Mouse (Mus musculus) midbrain, embryonic 10.5 days (tissue): ENCODE measurements at regions not wholly inside any gene's neighbourhood (a gene's known extent, or its start where the extent isn't known, plus 50 kb on each side); places are given as distances from the start of the nearest gene placed in this dataset.

Source experiments
- DNase-seq: peaks from one replicate; pipeline ENCODE4 v3.0.0-alpha.2; 2017; ENCODE audit warnings: low spot score
- H3K27ac ChIP-seq: fragments of 300-500 bp; sonication (generic); replicated peaks from 2 replicates; pipeline ENCODE4 v1.5.1; 2016; ENCODE audit warnings: mild to moderate bottlenecking
- H3K27me3 ChIP-seq: fragments of 300-500 bp; sonication (generic); 2 replicates; pipeline ENCODE4 v1.6.1; 2016; ENCODE audit warnings: low read depth, mild to moderate bottlenecking; ENCODE audit not compliant: poor library complexity, severe bottlenecking
- H3K36me3 ChIP-seq: fragments of 300-500 bp; sonication (generic); 2 replicates; pipeline ENCODE4 v1.6.1; 2016; ENCODE audit warnings: mild to moderate bottlenecking, moderate library complexity
- H3K4me1 ChIP-seq: fragments of 300-500 bp; sonication (generic); 2 replicates; pipeline ENCODE4 v1.6.1; 2016
- H3K4me3 ChIP-seq: fragments of 300-500 bp; sonication (generic); 2 replicates; pipeline ENCODE4 v1.5.1; 2016; ENCODE audit warnings: mild to moderate bottlenecking, moderate library complexity
- H3K9me3 ChIP-seq: fragments of 300-500 bp; sonication (generic); replicated peaks from 2 replicates; pipeline ENCODE4 v1.6.1; 2016; ENCODE audit warnings: mild to moderate bottlenecking
- WGBS: fragments of 180-500 bp; shearing (Covaris S2); methylation state at CpG from one replicate; pipeline ENCODE4 v1.1.7; 2016; 5-methylcytosine and 5-hydroxymethylcytosine counted together

- Histone ChIP-seq H3K36me3 (no peaks in the 10 kb centered on the region), H3K27me3 (no peaks in the 10 kb centered on the region), H3K27ac (no peak overlapping the region), H3K4me1 (no peaks in the 10 kb centered on the region), H3K9me3 (no peaks in the 10 kb centered on the region), H3K4me3 (no peak overlapping the region)
- no peak for DNase-seq
- 89% methylated on average over 8 of the region's 8 CpGs for WGBS
These were observed 50.5 kb upstream of the Ednra start for GRCm38 (mm10) chr8:77774551-77775335.

- Histone ChIP-seq H3K36me3 (no peaks in the 10 kb centered on the region), H3K4me3 (no peak overlapping the region), H3K4me1 (no peaks in the 10 kb centered on the region), H3K9me3 (no peaks in the 10 kb centered on the region), H3K27me3 (no peaks in the 10 kb centered on the region), H3K27ac (no peak overlapping the region)
- WGBS = 85% methylated on average over 3 of the region's 3 CpGs
- DNase-seq = no peak
These were observed 51.3 kb upstream of the Ednra start for GRCm38 (mm10) chr8:77775526-77775925.

- H3K36me3 ChIP-seq = no peaks in the 10 kb centered on the region
- H3K4me1 ChIP-seq = no peaks in the 10 kb centered on the region
- no peaks in the 10 kb centered on the region for H3K27me3 ChIP-seq
- no peak for DNase-seq
- H3K4me3 ChIP-seq = no peak overlapping the region
- H3K9me3 ChIP-seq = no peaks in the 10 kb centered on the region
- WGBS = 86% methylated on average over 5 of the region's 5 CpGs
- H3K27ac ChIP-seq = no peak overlapping the region
These were observed 53.3 kb upstream of the Ednra start for GRCm38 (mm10) chr8:77777597-77777996.

- H3K9me3 ChIP-seq = no peaks in the 10 kb centered on the region
- DNase-seq = no peak
- H3K27ac ChIP-seq = no peak overlapping the region
- no peaks in the 10 kb centered on the region for H3K4me1 ChIP-seq
- no peaks in the 10 kb centered on the region for H3K27me3 ChIP-seq
- H3K36me3 ChIP-seq = no peaks in the 10 kb centered on the region
- WGBS = 91% methylated on average over 4 of the region's 4 CpGs
- H3K4me3 ChIP-seq = no peak overlapping the region
These were observed 61.5 kb upstream of the Ednra start for GRCm38 (mm10) chr8:77785676-77786255.

- no peak for DNase-seq
- Histone ChIP-seq H3K4me1 (no peaks in the 10 kb centered on the region), H3K36me3 (no peaks in the 10 kb centered on the region), H3K27me3 (no peaks in the 10 kb centered on the region), H3K9me3 (no peaks in the 10 kb centered on the region), H3K27ac (no peak overlapping the region), H3K4me3 (no peak overlapping the region)
- 80% methylated on average over 1 of the region's 1 CpGs for WGBS
These were observed 70.6 kb upstream of the Ednra start for GRCm38 (mm10) chr8:77794911-77795310.

- H3K27ac ChIP-seq = no peak overlapping the region
- no peaks in the 10 kb centered on the region for H3K36me3 ChIP-seq
- peaks cover 3% of the 10 kb centered on the region; the same call in 1 of the 2 replicates for H3K4me1 ChIP-seq
- no peaks in the 10 kb centered on the region for H3K9me3 ChIP-seq
- WGBS = 76% methylated on average over 9 of the region's 9 CpGs
- DNase-seq = no peak
- no peaks in the 10 kb centered on the region for H3K27me3 ChIP-seq
- H3K4me3 ChIP-seq = no peak overlapping the region
These were observed 79.1 kb upstream of the Ednra start for GRCm38 (mm10) chr8:77803147-77803903.

GRCm38 (mm10) chr8:77804536-77804935 lies 80.3 kb upstream of the Ednra start:
- no peak for DNase-seq
- no peaks in the 10 kb centered on the region for H3K9me3 ChIP-seq
- 94% methylated on average over 6 of the region's 6 CpGs for WGBS
- no peak overlapping the region for H3K27ac ChIP-seq
- H3K36me3 ChIP-seq = no peaks in the 10 kb centered on the region
- H3K4me3 ChIP-seq = no peak overlapping the region
- H3K27me3 ChIP-seq = no peaks in the 10 kb centered on the region
- H3K4me1 ChIP-seq = peaks cover 3% of the 10 kb centered on the region; the same call in 1 of the 2 replicates

GRCm38 (mm10) chr8:77804956-77805355 lies 80.7 kb upstream of the Ednra start:
- Histone ChIP-seq H3K9me3 (no peaks in the 10 kb centered on the region), H3K27me3 (no peaks in the 10 kb centered on the region), H3K4me3 (no peak overlapping the region), H3K4me1 (peaks cover 3% of the 10 kb centered on the region; the same call in 1 of the 2 replicates), H3K27ac (no peak overlapping the region), H3K36me3 (no peaks in the 10 kb centered on the region)
- 81% methylated on average over 4 of the region's 4 CpGs for WGBS
- DNase-seq = no peak

- H3K9me3 ChIP-seq = no peaks in the 10 kb centered on the region
- no peak overlapping the region for H3K4me3 ChIP-seq
- DNase-seq = no peak
- no peaks in the 10 kb centered on the region for H3K27me3 ChIP-seq
- no peak overlapping the region for H3K27ac ChIP-seq
- peaks cover 3% of the 10 kb centered on the region; the same call in 1 of the 2 replicates for H3K4me1 ChIP-seq
- no peaks in the 10 kb centered on the region for H3K36me3 ChIP-seq
- WGBS = 87% methylated on average over 6 of the region's 6 CpGs
These were observed 81.4 kb upstream of the Ednra start for GRCm38 (mm10) chr8:77805657-77806056.

- no peaks in the 10 kb centered on the region for H3K36me3 ChIP-seq
- 63% methylated on average over 12 of the region's 12 CpGs for WGBS
- no peak overlapping the region for H3K4me3 ChIP-seq
- no peaks in the 10 kb centered on the region for H3K9me3 ChIP-seq
- no peaks in the 10 kb centered on the region for H3K27me3 ChIP-seq
- no peak for DNase-seq
- peaks cover 11% of the 10 kb centered on the region; the same call in 1 of the 2 replicates for H3K4me1 ChIP-seq
- no peak overlapping the region for H3K27ac ChIP-seq
These were observed 90.8 kb upstream of the Ednra start for GRCm38 (mm10) chr8:77814796-77815647.

- Histone ChIP-seq H3K27me3 (no peaks in the 10 kb centered on the region), H3K9me3 (no peaks in the 10 kb centered on the region), H3K36me3 (no peaks in the 10 kb centered on the region), H3K4me3 (no peak overlapping the region), H3K4me1 (peaks cover 11% of the 10 kb centered on the region; the same call in 1 of the 2 replicates), H3K27ac (no peak overlapping the region)
- 72% methylated on average over 7 of the region's 7 CpGs for WGBS
- no peak for DNase-seq
These were observed 91.3 kb upstream of the Ednra start for GRCm38 (mm10) chr8:77815648-77815971.

- DNase-seq = no peak
- 90% methylated on average over 4 of the region's 4 CpGs for WGBS
- H3K4me1 ChIP-seq = peaks cover 11% of the 10 kb centered on the region; the same call in 1 of the 2 replicates
These were observed 92.0 kb upstream of the Ednra start for GRCm38 (mm10) chr8:77816217-77816616.

More at GRCm38 (mm10) chr8:77816217-77816616, 92.0 kb upstream of the Ednra start:
- no peak overlapping the region for H3K27ac ChIP-seq
- H3K4me3 ChIP-seq = no peak overlapping the region
- H3K36me3 ChIP-seq = no peaks in the 10 kb centered on the region
- no peaks in the 10 kb centered on the region for H3K9me3 ChIP-seq
- H3K27me3 ChIP-seq = no peaks in the 10 kb centered on the region
